Mouse (Mus musculus) left cerebral cortex, postnatal 36 days (tissue): Measurements from ENCODE around the gene Cnst. TPM values are rescaled to one million over a fixed set of nuclear protein-coding genes. Genes with fewer than 3 reads are reported as not detected.

ENCODE experiments used
- total RNA-seq, 2 experiments: library from RNA; stranded (reverse); gene quantifications; 2 replicates each; pipeline ENCODE4 v1.2.3; 2021

Cnst gene
- total RNA-seq, 2 experiments from 2014 or later: 34.5 to 38.2 TPM

Other genes starting within 250 kb of the Cnst start
- 10 to 100 TPM; 22.7 to 28.3 TPM for gene Smyd3, start 28.3 kb upstream of the Cnst start, total RNA-seq
- gene Tfb2m, start 103 bp upstream of the Cnst start, total RNA-seq: 10 to 100 TPM; 22.0 to 26.4 TPM
- gene Sccpdh, start 121.8 kb downstream of the Cnst start, total RNA-seq: 10 to 100 TPM; 54.5 to 63.2 TPM
- under 1 TPM in 1 of 2 experiments, not detected in 1; 0.25 TPM for gene Kif28, start 198.9 kb downstream of the Cnst start, total RNA-seq